Mouse (Mus musculus): ENCODE results near the gene Mb.

GRCm38 (mm10) chr15:77014985-77015384 is 35.5 kb downstream of the Mb start:
- TF ChIP-seq GATA1 (IDR thresholded peaks at IDR 0.05; ENCODE audit: low read length) = no peak
- no peak for TF ChIP-seq TAL1 (IDR thresholded peaks at IDR 0.05; ENCODE audit: low read length)
